Mouse (Mus musculus) left cerebral cortex, adult 6 months (tissue): ENCODE data around the gene Akt2. TPM values are rescaled to one million over a fixed set of nuclear protein-coding genes. Genes with fewer than 3 reads are reported as not detected.

Experiments used
- long read RNA-seq, 2 experiments: library from polyadenylated mRNA; unstranded; transcript quantifications; one replicate each; pipeline ENCODE4 v2.0.0; 2019 to 2020
- polyA plus RNA-seq: library from polyadenylated mRNA; unstranded; fragments of <200 nt; fragmentation: Nextera tagmentation; gene quantifications from 2 replicates; pipeline ENCODE4 v1.2.3, GENCODE M21; 2021

Akt2 gene
- 96.2 and 145 TPM in 2 replicates for polyA plus RNA-seq
- long read RNA-seq, experiment 1, full-length matches to known transcripts: 360 of 538 reads
- long read RNA-seq, experiment 1, partial matches to known transcripts: 75 of 538 reads
- long read RNA-seq, experiment 1, other reads (novel, unspliced or antisense): 103 of 538 reads
- long read RNA-seq, experiment 2, full-length matches to known transcripts: 31 of 67 reads
- long read RNA-seq, experiment 2, partial matches to known transcripts: 25 of 67 reads
- long read RNA-seq, experiment 2, other reads (novel, unspliced or antisense): 11 of 67 reads

DNA sequence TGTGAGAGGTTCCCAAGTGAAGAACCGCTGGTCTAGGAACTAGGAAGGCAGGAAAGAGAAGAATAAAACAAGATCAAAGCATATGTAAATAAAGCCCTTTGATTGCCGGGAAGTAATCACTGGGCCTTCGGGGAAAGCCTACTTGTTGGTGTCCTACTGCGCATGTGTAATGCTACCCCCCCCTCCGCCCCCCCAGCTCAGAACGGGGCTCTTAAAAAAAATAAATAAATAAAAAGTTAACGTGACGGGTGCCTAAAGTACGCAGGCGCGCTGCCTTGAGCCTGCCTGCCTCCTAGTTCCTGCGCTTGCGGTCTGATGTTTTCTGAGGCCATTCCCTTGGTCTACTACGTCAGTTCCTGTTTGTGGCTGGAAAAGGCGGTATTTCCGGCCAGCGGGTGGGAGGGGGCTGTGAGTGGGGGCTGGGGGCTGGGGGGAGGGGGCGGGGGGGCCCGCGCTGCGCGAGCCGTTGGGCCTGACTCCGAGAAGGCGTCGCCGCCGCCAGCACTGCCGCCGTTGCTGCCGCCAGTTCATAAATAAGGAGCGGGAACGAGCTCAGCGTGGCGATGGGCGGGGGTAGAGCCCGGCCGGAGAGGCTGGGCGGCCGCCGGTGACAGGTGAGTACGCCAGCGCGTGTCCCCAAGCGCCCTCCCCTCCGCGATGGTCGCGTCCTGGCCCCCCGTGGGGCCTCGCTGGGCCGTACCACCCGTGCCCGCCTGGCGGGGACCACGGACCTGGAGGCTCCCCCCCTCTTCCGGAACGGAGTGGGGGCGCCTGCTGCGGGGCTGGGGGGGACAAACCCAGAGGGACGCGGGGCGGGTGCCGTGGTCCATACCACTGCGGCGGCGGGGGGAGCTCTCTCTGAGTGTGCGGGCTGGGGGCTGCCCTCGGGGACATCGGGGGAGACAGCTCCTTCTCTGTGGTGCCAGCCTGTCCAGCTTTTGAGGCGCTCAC lies at the start of gene Akt2:
Gene Akt2, plus strand, starts transcription at position 287 of the 951 bp plus-strand sequence.

GRCm38 (mm10) chr7:27552931-27553513 lies 38.3 kb upstream of the Akt2 start, which contains the start of the genes Pld3 and 2310022A10Rik:
Gene Pld3 (minus strand): TSS chr7:27553218.
Gene 2310022A10Rik (plus strand): TSS chr7:27553233.

DNA sequence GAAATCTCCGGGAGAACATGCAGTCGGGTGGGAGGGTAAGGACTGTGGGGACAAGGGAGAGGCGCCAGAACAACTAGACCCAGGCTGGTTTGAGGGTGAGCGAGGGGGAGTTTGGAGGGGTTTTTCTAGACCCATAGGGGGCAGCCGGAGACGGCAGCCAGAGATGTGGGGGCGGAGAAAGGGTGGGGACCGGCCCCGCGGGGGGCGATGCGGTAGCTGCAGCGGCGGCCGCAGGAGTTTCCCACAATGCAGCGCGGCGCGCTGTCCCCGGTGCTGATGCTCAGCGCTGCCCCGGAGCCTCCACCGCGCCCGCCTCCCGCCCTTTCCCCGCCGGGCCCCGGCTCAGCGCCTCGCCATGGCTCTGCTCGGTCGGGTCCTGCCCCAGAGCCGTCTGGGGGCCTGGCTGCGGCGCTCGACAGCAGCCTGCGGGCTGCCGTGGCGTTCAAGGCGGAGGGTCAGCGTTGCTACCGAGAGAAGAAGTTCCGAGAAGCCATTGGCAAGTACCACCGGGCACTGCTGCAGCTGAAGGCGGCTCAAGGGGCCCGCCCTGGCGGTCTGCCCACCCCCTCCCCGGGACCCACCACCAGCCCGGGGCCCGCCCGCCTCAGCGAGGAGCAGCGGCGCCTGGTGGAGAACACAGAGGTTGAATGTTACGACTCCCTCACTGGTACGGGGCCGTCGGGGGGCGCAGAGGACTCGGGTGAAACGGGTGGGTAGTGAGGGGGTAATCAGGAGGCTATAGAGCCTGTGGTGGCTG lies 62.5 kb downstream of the Akt2 start, which contains the start of gene Ttc9b:
Gene Ttc9b, plus strand, starts transcription at position 235 of the 757 bp plus-strand sequence.

DNA sequence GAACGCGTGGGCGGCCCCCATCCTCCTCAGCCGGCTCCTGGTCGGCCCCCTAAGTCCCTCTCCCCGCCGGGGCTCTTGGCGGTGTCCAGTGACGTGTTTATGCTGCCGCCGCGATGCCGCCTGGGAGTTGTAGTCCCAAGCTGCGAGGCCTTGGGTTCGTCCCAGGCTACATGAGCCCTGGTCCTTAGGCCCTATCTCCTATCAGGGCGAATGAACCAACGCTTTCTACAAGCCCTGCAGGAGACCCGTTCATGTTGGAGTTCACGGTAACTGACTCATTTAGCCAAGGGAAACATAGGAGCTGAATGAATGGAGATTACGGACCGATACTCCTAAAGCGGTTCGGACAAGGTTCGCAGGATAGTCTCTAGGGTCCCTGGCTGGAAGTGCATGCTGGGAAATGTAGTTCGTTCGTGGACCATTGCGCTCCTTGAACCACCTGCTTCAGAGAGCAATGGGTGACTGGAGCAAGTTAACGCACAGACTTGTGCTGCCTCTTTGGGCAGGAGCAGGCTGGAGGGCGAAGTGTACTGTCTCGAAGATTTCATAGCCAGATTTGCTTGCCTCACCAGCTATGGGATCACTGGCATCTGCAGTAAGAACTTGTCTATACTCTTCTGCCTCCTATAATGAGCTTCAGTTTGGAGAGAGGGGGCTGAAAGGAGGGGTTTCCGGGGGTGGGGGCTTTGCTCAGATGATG lies 83.3 kb downstream of the Akt2 start, which contains the start of gene Map3k10:
Gene Map3k10, minus strand, starts transcription at position 77 of the 700 bp plus-strand sequence.

DNA sequence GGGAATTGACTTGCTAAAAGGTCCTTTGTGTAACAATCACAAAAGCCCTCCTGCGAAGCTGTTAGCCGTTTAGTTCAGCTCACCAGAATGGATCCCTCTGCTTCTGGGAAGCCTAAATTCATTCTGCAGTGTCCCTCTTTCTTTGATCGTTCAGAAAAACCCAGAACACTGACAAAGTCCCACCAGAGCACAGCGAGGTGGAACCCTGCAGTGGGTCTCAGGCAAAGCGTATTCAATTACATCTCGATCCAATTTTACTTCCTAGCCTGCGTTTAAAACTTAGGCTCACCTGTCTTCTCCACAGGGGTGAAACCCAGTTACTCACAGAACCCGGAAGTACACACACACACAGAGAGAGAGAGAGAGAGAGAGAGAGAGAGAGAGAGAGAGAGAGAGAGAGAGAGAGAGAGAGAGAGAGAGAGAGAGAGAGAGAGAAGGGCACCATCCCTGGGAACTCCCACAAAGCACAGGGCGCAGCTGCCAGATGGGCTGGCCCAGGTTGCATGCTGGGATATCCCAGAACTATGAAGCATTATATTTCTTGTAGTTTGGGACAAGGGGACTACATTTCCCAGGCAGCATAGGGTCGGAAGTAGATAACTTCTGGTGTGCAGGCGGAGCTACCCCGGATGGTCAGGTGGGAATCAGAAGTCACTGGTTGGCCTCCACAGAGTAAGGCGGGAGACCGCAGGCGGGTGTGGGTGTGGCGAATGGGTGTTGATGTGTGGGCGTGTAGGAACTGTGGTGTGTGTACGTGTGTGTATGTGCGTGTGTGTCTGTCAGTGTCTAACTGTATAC lies 97.7 kb downstream of the Akt2 start, which contains the start of gene Zfp607b:
Gene Zfp607b, plus strand, starts transcription at position 526 of the 798 bp plus-strand sequence.

Other genes starting within 250 kb of the Akt2 start
- 2.8 and 4.2 TPM in 2 replicates for gene Shkbp1, start 235.5 kb upstream of the Akt2 start, polyA plus RNA-seq
- gene Gm20479, start 234.1 kb upstream of the Akt2 start, polyA plus RNA-seq: not detected in 2 replicates
- gene Sptbn4, start 143.9 kb upstream of the Akt2 start, polyA plus RNA-seq: 2.0 and 12.2 TPM in 2 replicates
- 40.4 and 54.5 TPM in 2 replicates for gene Blvrb, start 143.6 kb upstream of the Akt2 start, polyA plus RNA-seq
- 3.2 and 3.6 TPM in 2 replicates for gene Sertad3, start 117.8 kb upstream of the Akt2 start, polyA plus RNA-seq
- 19.7 and 26.0 TPM in 2 replicates for gene Sertad1, start 104.6 kb upstream of the Akt2 start, polyA plus RNA-seq
- gene Prx, start 92.2 kb upstream of the Akt2 start, polyA plus RNA-seq: 0.04 and 0.11 TPM in 2 replicates
- 23.8 and 29.0 TPM in 2 replicates for gene Hipk4, start 68.3 kb upstream of the Akt2 start, polyA plus RNA-seq
- gene Pld3, start 38.3 kb upstream of the Akt2 start, polyA plus RNA-seq: 542 and 557 TPM in 2 replicates
- 14.7 and 17.4 TPM in 2 replicates for gene 2310022A10Rik, start 38.3 kb upstream of the Akt2 start, polyA plus RNA-seq
- 87.2 and 216 TPM in 2 replicates for gene Ttc9b, start 62.4 kb downstream of the Akt2 start, polyA plus RNA-seq
- gene Map3k10, start 83.0 kb downstream of the Akt2 start, polyA plus RNA-seq: 16.7 and 30.5 TPM in 2 replicates
- gene Zfp607b, start 97.8 kb downstream of the Akt2 start, polyA plus RNA-seq: 4.3 and 4.7 TPM in 2 replicates
- 5.9 and 9.1 TPM in 2 replicates for gene Zfp60, start 139.8 kb downstream of the Akt2 start, polyA plus RNA-seq
- 0.23 and 1.1 TPM in 2 replicates for gene Zfp626, start 215.6 kb downstream of the Akt2 start, polyA plus RNA-seq
- 2.5 and 3.3 TPM in 2 replicates for gene Zfp59, start 247.1 kb downstream of the Akt2 start, polyA plus RNA-seq